Mouse (Mus musculus): Measurements from ENCODE around the gene Baz1a. TPM values are rescaled to one million over a fixed set of nuclear protein-coding genes. Genes with fewer than 3 reads are reported as not detected.

Baz1a gene
- polyA plus RNA-seq, 1 experiment from 2014 or later: 29.9 TPM

DNA sequence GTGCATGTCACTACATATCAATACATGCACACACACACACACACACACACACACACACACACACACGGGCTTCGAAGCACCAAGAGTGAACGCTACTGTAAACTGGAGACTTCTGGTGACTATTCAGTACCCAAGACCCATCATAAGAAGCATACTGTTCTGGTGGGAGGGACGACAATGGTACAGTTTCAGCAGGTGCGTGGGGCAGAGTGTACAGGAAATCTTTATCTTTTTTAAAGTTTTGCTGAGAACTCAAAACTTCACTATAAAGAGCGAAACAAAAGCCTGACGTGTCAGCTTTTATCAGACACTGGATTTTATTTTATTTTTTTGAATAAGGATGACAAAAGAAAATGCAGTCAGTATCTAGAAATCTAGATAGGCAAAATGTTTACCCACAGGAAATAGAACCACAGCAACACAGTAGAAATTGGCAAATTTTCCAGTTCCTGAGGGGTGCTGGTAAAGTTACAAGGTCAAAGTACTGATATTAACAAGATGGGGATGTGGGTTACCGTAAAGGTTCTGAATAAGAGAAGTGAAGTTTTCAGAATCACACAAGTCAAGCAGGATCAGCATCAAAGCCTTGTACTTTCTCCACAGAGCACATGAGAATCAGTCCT lies 35.7 kb upstream of the Baz1a start:
- no peak overlapping the region for H3K27ac ChIP-seq
- H3K9ac ChIP-seq: no peak overlapping the region
- H3K9me3 ChIP-seq (replicated peaks): no peaks in the 10 kb centered on the region
- no peaks in the 10 kb centered on the region for H3K27me3 ChIP-seq
- no peaks in the 10 kb centered on the region for H3K4me1 ChIP-seq
- no peak for ATAC-seq
- WGBS: 91% methylated on average over 8 of the region's 8 CpGs
- peaks cover 18% of the 10 kb centered on the region for H3K36me3 ChIP-seq (ENCODE audit: poor library complexity, severe bottlenecking)
- no peak overlapping the region for H3K4me3 ChIP-seq
- H3K4me2 ChIP-seq: no peak overlapping the region

DNA sequence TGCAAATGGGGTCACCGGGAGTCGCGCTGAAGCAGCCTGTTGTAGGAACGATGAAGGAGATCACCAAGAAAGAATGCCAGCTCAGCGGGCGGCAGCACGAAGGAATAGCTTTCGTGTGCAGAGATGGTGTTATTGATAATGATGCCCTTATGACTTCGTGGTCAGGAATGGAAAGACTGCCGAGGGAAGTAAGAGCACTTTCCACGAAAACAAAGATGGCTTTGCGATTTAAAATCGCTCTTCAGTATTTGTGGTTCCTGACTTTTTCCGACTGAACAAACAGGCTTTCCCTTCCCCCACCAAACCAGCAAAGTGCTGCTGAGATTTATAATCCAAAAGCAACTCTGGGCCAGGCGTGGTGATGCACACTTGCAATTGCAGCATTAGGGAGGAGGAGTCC lies 26.9 kb upstream of the Baz1a start:
- Histone ChIP-seq H3K36me3 (ENCODE audit: poor library complexity, severe bottlenecking) (peaks cover 15% of the 10 kb centered on the region), H3K4me2 (no peak overlapping the region), H3K27ac (no peak overlapping the region), H3K27me3 (no peaks in the 10 kb centered on the region), H3K9ac (no peak overlapping the region), H3K9me3 (replicated peaks) (no peaks in the 10 kb centered on the region), H3K4me3 (no peak overlapping the region), H3K4me1 (no peaks in the 10 kb centered on the region)
- no peak for ATAC-seq
- 83% methylated on average over 15 of the region's 15 CpGs for WGBS

DNA sequence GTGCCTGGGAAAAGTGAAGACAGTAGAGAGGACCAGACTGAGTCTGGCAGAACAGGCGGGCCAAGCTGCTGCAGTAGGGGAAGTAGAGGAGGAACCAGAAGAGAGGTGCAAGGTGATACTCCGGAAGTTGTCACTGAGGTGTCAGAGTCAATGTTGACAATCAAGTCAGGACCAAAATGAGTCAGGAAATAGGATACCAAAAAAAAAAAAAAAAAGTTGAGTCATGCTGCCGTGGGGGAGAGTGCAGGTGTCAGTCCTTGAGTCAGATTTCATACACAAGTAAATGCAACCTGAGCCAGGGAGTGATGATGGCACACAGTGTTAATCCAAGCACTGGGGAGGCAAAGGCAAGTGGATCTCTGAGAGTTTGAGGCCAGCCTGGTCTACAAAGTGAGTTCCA lies 12.9 kb upstream of the Baz1a start:
- Histone ChIP-seq H3K9ac (no peak overlapping the region), H3K9me3 (replicated peaks) (no peaks in the 10 kb centered on the region), H3K4me2 (no peak overlapping the region), H3K27ac (no peak overlapping the region), H3K27me3 (no peaks in the 10 kb centered on the region), H3K36me3 (ENCODE audit: poor library complexity, severe bottlenecking) (no peaks in the 10 kb centered on the region), H3K4me3 (no peak overlapping the region), H3K4me1 (no peaks in the 10 kb centered on the region)
- WGBS: 83% methylated on average over 3 of the region's 3 CpGs
- ATAC-seq: no peak

DNA sequence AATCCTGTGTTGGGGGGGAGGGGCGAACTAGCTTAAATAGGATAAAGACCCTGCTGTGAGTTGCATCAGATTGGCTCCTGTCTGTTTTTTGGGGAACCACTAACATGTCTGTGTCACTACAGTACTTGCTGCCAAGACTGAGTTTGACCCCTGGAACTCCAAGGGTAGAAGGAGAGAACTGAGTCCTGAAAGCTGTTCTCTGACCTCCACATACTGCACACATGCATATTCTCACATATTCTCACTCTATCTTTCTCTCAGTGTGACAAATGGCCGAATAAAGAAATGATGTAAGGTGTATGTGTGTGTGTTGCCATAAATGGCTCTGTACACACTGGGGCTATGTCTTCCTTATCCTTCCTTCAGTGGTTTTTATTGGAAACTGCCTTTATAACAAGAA lies 9.1 kb upstream of the Baz1a start:
- 83% methylated on average over 2 of the region's 2 CpGs for WGBS
- Histone ChIP-seq H3K36me3 (ENCODE audit: poor library complexity, severe bottlenecking) (no peaks in the 10 kb centered on the region), H3K9ac (no peak overlapping the region), H3K9me3 (replicated peaks) (no peaks in the 10 kb centered on the region), H3K4me2 (no peak overlapping the region), H3K27me3 (no peaks in the 10 kb centered on the region), H3K4me1 (no peaks in the 10 kb centered on the region), H3K27ac (no peak overlapping the region), H3K4me3 (no peak overlapping the region)
- no peak for ATAC-seq

DNA sequence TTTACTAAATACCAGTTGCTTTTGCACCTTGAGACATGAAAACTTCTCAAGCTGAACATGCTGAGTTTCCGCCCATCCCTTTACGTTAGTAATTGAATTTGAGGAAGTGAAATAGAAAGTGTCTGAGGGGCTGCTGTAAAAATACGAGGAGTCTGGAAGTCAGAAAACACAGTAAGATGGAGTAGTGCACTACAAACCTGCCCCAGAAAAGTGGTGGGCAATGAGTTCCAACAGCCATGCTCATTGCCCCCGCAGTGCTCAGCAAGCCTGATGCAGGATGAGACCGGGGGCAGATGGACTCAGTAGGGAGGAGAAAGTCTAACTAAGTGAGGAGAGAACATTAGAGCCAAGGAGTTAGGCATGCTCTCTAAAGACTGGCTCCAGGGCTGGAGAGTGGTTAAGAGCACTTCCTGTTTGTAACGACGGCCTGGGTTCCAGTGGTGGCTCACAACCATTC lies 5.3 kb upstream of the Baz1a start:
- Histone ChIP-seq H3K27ac (no peak overlapping the region), H3K9ac (no peak overlapping the region), H3K4me3 (no peak overlapping the region), H3K4me2 (no peak overlapping the region), H3K9me3 (replicated peaks) (no peaks in the 10 kb centered on the region), H3K36me3 (ENCODE audit: poor library complexity, severe bottlenecking) (no peaks in the 10 kb centered on the region), H3K27me3 (no peaks in the 10 kb centered on the region), H3K4me1 (peaks cover 8% of the 10 kb centered on the region; the same call in 1 of the 2 replicates)
- no peak for ATAC-seq
- 87% methylated on average over 7 of the region's 7 CpGs for WGBS

DNA sequence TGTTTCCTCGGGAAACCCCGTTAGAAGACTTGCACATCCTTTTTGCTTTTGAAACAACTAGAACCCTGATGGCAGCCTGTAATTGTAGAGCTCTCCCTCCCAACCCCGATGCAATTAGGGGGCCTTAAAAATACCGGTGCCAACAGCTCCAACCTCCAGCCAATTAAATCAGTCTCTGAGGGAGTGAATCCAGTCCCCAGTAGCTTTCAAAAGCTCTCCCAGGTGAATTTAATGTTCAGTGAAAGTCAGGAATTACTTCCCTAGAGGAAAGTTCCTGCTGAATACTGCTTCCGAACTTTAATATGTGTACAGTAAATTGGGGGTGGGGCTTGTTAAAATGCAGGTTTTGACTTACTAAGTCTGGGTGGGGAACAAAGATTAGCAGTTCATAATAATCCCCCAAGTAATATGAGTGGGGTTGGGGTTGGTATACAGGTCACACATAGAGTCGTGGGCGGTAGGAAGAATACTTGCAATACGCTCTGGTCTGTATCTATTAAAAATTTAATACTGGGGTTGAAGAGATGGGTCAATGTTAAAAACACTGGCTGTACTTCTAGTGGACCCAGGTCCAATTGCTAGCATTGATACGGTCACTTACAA lies 3.1 kb upstream of the Baz1a start:
- Histone ChIP-seq H3K9me3 (replicated peaks) (no peaks in the 10 kb centered on the region), H3K4me3 (no peak overlapping the region), H3K27me3 (no peaks in the 10 kb centered on the region), H3K36me3 (ENCODE audit: poor library complexity, severe bottlenecking) (no peaks in the 10 kb centered on the region), H3K4me2 (no peak overlapping the region), H3K9ac (no peak overlapping the region), H3K4me1 (peaks cover 8% of the 10 kb centered on the region; the same call in 1 of the 2 replicates), H3K27ac (no peak overlapping the region)
- no peak for ATAC-seq
- 47% methylated on average over 9 of the region's 9 CpGs for WGBS

DNA sequence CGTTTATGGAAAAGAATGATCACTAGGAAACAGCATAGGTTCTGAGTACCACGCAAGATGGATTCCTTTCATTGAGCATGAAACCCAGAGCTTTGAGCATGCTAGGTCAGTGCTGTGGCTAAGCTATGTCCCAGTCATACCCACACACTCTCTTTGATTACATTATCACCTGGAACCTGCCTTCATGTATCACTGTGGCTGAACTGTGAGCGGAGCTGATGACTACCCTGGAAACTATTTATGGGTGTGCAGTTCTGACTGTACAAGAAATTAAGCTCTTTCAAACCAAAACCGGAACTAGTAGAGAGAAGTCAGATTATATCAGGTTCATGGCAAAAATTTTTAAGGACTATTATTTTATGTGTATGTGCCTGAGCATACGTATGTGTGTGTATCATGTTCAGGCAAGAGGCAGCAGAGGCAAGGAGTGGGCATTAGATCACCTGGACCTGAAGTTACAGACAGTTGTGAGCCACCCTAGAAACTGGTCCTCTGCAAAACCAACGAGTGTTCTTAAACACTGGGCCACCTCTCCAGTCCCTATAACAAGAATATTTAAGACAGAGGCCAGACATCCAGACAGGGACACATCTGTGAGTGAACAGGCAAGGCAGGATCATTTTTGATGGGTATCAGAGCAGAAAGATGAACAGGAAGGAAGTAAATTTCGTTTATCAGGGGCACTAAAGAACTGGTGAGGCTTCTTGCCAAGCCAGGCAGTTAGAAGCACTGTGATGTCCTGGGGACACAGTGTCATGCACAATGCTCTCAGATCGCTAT lies 2.4 kb upstream of the Baz1a start:
- H3K27me3 ChIP-seq: no peaks in the 10 kb centered on the region

DNA sequence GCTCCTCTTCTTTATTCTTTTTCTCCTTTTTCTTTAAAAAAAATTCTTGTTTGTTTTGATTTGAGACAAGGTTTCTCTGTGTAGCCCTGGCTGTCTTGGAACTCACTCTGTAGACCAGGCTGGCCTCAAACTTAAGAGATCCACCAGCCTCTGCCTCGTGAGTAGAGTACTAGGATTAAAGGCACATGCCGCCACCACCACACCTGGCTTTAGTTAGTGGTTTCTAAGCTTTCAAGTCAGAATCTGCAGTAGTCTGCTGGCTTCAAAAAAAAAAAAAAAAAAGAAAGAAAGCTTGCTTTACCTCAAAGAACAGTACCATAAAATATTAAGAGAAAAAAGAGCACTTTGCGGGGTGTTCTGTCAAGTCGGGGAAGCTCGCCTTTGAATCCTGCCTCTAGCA lies 1.3 kb upstream of the Baz1a start:
- no peak overlapping the region for H3K9ac ChIP-seq
- H3K27me3 ChIP-seq: no peaks in the 10 kb centered on the region
- 92% methylated on average over 5 of the region's 5 CpGs for WGBS
- no peak overlapping the region for H3K27ac ChIP-seq
- peaks cover 8% of the 10 kb centered on the region; the same call in 1 of the 2 replicates for H3K4me1 ChIP-seq
- H3K4me3 ChIP-seq: no peak overlapping the region
- H3K4me2 ChIP-seq: no peak overlapping the region
- H3K36me3 ChIP-seq (ENCODE audit: poor library complexity, severe bottlenecking): no peaks in the 10 kb centered on the region
- no peak for ATAC-seq
- H3K9me3 ChIP-seq (replicated peaks): no peaks in the 10 kb centered on the region

More for the DNA sequence above, 2.4 kb upstream of the Baz1a start:
- WGBS: 76% methylated on average over 8 of the region's 8 CpGs
- Histone ChIP-seq H3K27ac (no peak overlapping the region), H3K9ac (no peak overlapping the region), H3K4me1 (peaks cover 8% of the 10 kb centered on the region; the same call in 1 of the 2 replicates), H3K4me2 (no peak overlapping the region), H3K9me3 (replicated peaks) (no peaks in the 10 kb centered on the region), H3K4me3 (no peak overlapping the region), H3K36me3 (ENCODE audit: poor library complexity, severe bottlenecking) (no peaks in the 10 kb centered on the region)
- ATAC-seq: no peak

DNA sequence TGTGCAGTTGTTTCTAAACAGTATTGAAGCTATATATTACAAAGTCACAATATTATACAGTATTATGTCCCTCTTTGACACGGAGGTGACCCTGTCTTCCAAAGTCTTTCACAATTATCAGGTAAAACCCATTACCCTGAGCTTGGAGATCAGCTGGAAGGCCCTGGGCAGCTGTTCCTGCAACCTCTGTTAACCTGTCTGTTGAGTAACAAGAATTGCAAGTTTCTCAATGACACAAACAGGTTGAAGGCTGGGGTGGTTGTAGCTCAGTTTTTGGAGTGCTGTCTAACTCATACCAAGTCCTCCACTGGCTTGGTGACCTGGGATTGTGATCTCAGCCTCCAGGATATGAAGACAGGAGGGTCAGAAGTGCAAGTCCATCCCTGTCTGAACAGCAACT lies 1.1 kb downstream of the Baz1a start:
- no peak overlapping the region for H3K9ac ChIP-seq
- H3K4me2 ChIP-seq: no peak overlapping the region
- no peaks in the 10 kb centered on the region for H3K27me3 ChIP-seq
- no peaks in the 10 kb centered on the region for H3K36me3 ChIP-seq (ENCODE audit: poor library complexity, severe bottlenecking)
- no peaks in the 10 kb centered on the region for H3K9me3 ChIP-seq (replicated peaks)
- WGBS: 84% methylated on average over 1 of the region's 1 CpGs
- ATAC-seq: no peak
- no peak overlapping the region for H3K4me3 ChIP-seq
- peaks cover 8% of the 10 kb centered on the region; the same call in 1 of the 2 replicates for H3K4me1 ChIP-seq
- no peak overlapping the region for H3K27ac ChIP-seq

DNA sequence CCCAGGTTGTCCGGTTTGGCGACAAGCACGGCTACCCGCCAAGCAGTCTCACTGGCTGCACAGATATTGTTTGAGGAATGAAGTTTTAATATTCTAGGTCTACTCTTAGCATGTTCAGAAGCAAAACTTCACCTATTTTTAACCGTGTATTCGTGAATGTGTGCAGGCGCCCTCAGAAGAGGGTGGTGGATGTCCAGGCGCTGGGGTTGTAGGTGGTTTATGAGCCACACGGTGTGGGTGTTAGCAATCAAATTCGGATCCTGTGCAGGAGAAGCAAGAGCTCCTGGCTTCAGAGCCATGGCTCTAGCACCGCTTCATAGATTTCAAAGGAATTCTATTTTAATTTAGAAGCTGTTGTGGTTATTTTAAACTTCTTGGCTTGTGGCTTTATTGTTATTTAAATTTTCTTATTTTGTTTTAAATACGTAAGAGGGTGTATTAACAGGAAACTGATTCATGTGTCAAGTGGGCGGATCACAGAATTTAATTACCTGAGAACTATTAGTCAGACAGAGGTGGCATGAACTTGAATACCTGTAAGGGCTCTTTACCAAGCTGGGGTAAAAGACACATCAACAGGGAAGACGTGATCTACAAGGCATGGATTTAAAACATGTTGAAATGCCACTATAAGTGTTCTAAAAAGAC lies 6.7 kb downstream of the Baz1a start:
- no peak overlapping the region for H3K9ac ChIP-seq
- no peak for ATAC-seq
- no peak overlapping the region for H3K4me3 ChIP-seq
- no peaks in the 10 kb centered on the region for H3K36me3 ChIP-seq (ENCODE audit: poor library complexity, severe bottlenecking)
- WGBS: 86% methylated on average over 14 of the region's 14 CpGs
- 0 out of 2 replicates have a peak, but pooled peaks cover 4% of the 10 kb centered on the region for H3K9me3 ChIP-seq (replicated peaks)
- H3K4me1 ChIP-seq: no peaks in the 10 kb centered on the region
- H3K4me2 ChIP-seq: no peak overlapping the region
- no peak overlapping the region for H3K27ac ChIP-seq
- H3K27me3 ChIP-seq: no peaks in the 10 kb centered on the region

DNA sequence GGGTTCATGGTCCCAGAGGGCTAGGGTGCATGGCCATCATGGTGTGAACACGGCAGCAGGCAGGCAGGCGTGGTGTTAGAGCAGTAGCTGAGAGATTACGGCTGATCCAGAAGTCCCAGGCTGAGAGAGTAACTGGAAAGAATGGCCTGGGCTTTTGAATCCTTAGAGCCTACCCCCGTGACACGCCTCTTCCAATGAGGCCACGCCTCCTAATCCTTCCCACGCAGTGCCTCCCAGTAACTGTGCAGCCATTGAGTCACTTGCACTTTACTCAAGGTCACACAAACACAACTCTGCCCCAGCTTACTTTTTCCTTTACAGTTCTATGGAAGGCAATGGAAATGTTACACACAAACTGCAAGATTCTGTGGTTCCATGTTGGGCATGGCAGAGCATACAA lies 8.1 kb downstream of the Baz1a start:
- Histone ChIP-seq H3K4me3 (no peak overlapping the region), H3K36me3 (ENCODE audit: poor library complexity, severe bottlenecking) (no peaks in the 10 kb centered on the region), H3K27me3 (no peaks in the 10 kb centered on the region), H3K4me2 (no peak overlapping the region), H3K9ac (no peak overlapping the region), H3K27ac (no peak overlapping the region), H3K9me3 (replicated peaks) (0 out of 2 replicates have a peak, but pooled peaks cover 4% of the 10 kb centered on the region), H3K4me1 (no peaks in the 10 kb centered on the region)
- ATAC-seq: no peak
- WGBS: 87% methylated on average over 7 of the region's 7 CpGs

DNA sequence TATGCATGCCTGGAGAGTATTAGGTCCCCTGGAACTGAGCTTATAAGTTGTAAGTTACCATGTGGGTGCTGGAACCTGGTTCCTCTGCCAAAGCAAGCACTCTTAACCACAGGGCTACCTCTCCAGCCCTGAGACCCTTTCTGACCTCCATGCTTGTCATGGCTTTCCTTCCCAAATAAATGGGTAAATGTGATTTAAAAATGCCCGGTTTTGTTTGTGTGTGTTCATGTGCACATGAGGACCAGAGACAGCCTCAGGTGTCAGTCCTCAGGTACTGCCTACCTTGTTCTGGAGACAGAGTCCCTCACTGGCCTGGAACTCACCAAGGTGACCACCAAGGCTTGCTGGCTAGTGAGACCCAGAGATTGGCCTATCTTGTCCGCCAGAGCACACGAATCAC lies 9.8 kb downstream of the Baz1a start:
- no peak for ATAC-seq

More for the DNA sequence above, 9.8 kb downstream of the Baz1a start:
- 93% methylated on average over 3 of the region's 3 CpGs for WGBS
- H3K36me3 ChIP-seq (ENCODE audit: poor library complexity, severe bottlenecking): no peaks in the 10 kb centered on the region
- H3K4me1 ChIP-seq: no peaks in the 10 kb centered on the region
- H3K9me3 ChIP-seq (replicated peaks): 0 out of 2 replicates have a peak, but pooled peaks cover 4% of the 10 kb centered on the region
- no peak overlapping the region for H3K4me2 ChIP-seq
- H3K27me3 ChIP-seq: no peaks in the 10 kb centered on the region
- H3K4me3 ChIP-seq: no peak overlapping the region
- H3K9ac ChIP-seq: no peak overlapping the region
- no peak overlapping the region for H3K27ac ChIP-seq
